Mouse (Mus musculus) midbrain, embryonic 16.5 days (tissue): ENCODE data around the gene Slc25a20. TPM values are rescaled to one million over a fixed set of nuclear protein-coding genes. Genes with fewer than 3 reads are reported as not detected.

Experiments
- ATAC-seq: fragments of 200-750 bp; cut with Nextera tagmentation; 2 replicates; pipeline ENCODE4 v1.8.0; 2017; ENCODE audit warnings: moderate TSS enrichment
- H3K27ac ChIP-seq: fragments of 300-500 bp; sonication (generic); 2 replicates; pipeline ENCODE4 v1.5.1; 2014; ENCODE audit warnings: mild to moderate bottlenecking, low read length, mixed read lengths
- H3K27me3 ChIP-seq: fragments of 300-500 bp; sonication (generic); 2 replicates; pipeline ENCODE4 v1.6.1; 2014; ENCODE audit warnings: low read depth, low read length, mixed read lengths; ENCODE audit not compliant: control insufficient read depth, insufficient read depth
- H3K36me3 ChIP-seq: fragments of 300-500 bp; sonication (generic); 2 replicates; pipeline ENCODE4 v1.6.1; 2014; ENCODE audit warnings: mild to moderate bottlenecking, low read length, moderate library complexity, mixed read lengths; ENCODE audit not compliant: control insufficient read depth, insufficient read depth
- H3K4me1 ChIP-seq: fragments of 300-500 bp; sonication (generic); 2 replicates; pipeline ENCODE4 v1.6.1; 2014; ENCODE audit warnings: mild to moderate bottlenecking, low read length, mixed read lengths; ENCODE audit not compliant: control insufficient read depth, insufficient read depth
- H3K4me2 ChIP-seq: fragments of 300-500 bp; sonication (generic); 2 replicates; pipeline ENCODE4 v1.6.1; 2014; ENCODE audit warnings: mild to moderate bottlenecking, low read length, mixed read lengths
- H3K4me3 ChIP-seq: fragments of 300-500 bp; sonication (generic); 2 replicates; pipeline ENCODE4 v1.5.1; 2014; ENCODE audit warnings: low read depth, mild to moderate bottlenecking, low read length, moderate library complexity, mixed read lengths
- H3K9ac ChIP-seq: fragments of 300-500 bp; sonication (generic); 2 replicates; pipeline ENCODE4 v1.6.1; 2014; ENCODE audit warnings: low read depth, low read length, mixed read lengths
- H3K9me3 ChIP-seq: fragments of 300-500 bp; sonication (generic); replicated peaks from 2 replicates; pipeline ENCODE4 v1.6.1; 2014; ENCODE audit warnings: mild to moderate bottlenecking, low read length, mixed read lengths; ENCODE audit not compliant: control insufficient read depth, poor library complexity, severe bottlenecking
- WGBS: fragments of 180-500 bp; shearing (Covaris S2); extraction: QIAGEN DNeasy Blood & Tissue Kit; methylation state at CpG from one replicate; pipeline ENCODE4 v1.1.7; 2014; 5-methylcytosine and 5-hydroxymethylcytosine counted together
- polyA plus RNA-seq: library from polyadenylated mRNA; unstranded; fragments of >200 nt; fragmentation: Nextera tagmentation; extraction: Ambion mirVana; gene quantifications from 2 replicates; pipeline ENCODE4 v1.2.1, GENCODE M21; 2015

Slc25a20 gene
- polyA plus RNA-seq, 1 experiment from 2014 or later, result 45.2 TPM

DNA sequence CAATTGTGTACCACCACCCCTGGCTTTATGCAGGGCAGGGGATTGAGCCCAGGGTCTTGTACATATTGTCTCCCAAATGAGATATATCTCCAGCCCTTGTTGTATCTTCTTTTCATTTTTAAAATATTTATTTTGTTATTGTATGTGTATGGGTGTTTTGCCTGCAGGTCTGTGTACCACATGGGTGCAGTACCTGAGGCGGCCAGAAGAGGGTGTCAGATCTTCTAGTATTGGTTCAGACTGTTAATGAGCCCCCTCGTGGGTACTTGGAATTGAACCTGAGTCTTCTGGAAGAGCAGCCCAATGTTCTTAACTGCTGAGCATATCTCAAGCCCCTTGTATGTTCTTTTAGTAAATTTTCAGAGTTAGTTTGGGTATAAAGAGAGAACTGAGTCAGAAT, 11.3 kb downstream of the Slc25a20 start:
- no peak for ATAC-seq
- 49% methylated on average over 2 of the region's 2 CpGs for WGBS
- Histone ChIP-seq H3K9me3 (no peaks in the 10 kb centered on the region), H3K27me3 (no peaks in the 10 kb centered on the region), H3K9ac (no peak overlapping the region), H3K4me3 (no peak overlapping the region), H3K4me1 (no peaks in the 10 kb centered on the region), H3K27ac (no peak overlapping the region), H3K36me3 (peaks cover 24% of the 10 kb centered on the region), H3K4me2 (no peak overlapping the region)

DNA sequence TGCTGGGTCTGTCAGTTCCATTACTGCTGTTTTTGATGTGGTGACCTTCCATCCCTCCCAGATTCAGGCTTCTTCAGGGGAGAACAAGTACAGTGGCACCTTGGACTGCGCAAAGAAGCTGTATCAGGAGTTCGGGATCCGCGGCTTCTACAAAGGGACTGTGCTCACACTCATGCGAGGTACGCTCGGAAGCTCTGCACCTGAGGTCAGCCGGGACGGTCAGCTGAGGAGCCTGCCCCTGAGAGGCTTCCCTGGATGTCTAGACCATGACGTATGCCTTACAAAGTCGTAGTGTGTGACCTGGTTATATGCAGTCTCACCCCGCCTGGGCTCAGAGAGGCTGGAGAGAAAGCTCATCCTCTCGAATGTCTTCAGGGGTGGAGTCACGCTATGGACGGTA, 18.1 kb downstream of the Slc25a20 start:
- no peaks in the 10 kb centered on the region for H3K27me3 ChIP-seq
- ATAC-seq, result no peak
- no peaks in the 10 kb centered on the region for H3K9me3 ChIP-seq
- WGBS, result 92% methylated on average over 15 of the region's 15 CpGs
- H3K27ac ChIP-seq, result no peak overlapping the region
- H3K36me3 ChIP-seq, result peaks cover 34% of the 10 kb centered on the region
- no peak overlapping the region for H3K4me3 ChIP-seq
- no peaks in the 10 kb centered on the region for H3K4me1 ChIP-seq
- H3K9ac ChIP-seq, result no peak overlapping the region
- H3K4me2 ChIP-seq, result no peak overlapping the region

DNA sequence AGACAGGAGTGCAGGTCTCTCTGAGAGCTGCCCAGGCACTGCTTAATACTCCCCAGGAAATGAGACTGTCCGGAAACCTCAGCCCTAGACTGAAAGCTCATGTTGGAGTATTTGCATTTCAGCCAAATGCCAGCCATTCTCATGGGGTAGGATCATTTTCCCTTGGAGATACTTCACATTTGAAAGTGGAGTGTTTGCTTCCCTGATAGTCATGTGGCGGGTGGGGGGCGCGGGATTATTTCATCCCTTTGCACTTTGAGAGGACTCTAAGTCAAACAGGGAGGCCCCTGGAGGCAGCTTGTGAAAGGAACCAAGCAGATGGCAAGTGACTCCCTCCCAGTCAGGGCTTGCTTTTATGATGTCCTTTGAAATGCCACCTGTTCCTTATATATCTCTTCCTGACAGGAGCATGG, 24.6 kb downstream of the Slc25a20 start:
- peaks cover 17% of the 10 kb centered on the region for H3K4me1 ChIP-seq
- no peak overlapping the region for H3K9ac ChIP-seq
- H3K4me2 ChIP-seq, result no peak overlapping the region
- ATAC-seq, result no peak
- H3K27me3 ChIP-seq, result no peaks in the 10 kb centered on the region
- 18% methylated on average over 4 of the region's 4 CpGs for WGBS
- no peaks in the 10 kb centered on the region for H3K9me3 ChIP-seq
- H3K27ac ChIP-seq, result no peak overlapping the region
- peaks cover 11% of the 10 kb centered on the region for H3K36me3 ChIP-seq
- H3K4me3 ChIP-seq, result no peak overlapping the region

DNA sequence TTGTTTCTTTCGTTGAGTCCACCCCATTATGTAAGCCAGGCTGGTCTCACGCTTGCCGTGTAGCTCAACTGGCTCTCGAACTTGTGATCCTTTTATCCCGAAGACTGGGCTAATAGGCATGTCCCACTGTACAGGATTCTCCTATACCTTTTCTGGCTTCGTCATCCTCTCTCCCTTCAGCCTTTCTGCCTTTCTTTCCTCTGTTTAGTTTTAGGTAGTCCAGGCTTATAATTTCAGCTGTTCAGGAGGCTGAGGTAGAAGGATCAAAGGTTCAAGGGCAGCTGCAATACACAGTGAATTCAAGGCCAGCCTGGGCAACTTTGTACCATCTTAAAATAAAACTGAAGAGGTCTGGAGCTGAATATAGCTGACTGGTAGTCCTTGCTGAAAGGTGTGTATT, 25.3 kb downstream of the Slc25a20 start:
- H3K4me1 ChIP-seq, result peaks cover 19% of the 10 kb centered on the region
- H3K9me3 ChIP-seq, result no peaks in the 10 kb centered on the region
- no peak overlapping the region for H3K27ac ChIP-seq
- no peak for ATAC-seq
- H3K27me3 ChIP-seq, result no peaks in the 10 kb centered on the region
- H3K4me2 ChIP-seq, result no peak overlapping the region
- H3K4me3 ChIP-seq, result no peak overlapping the region
- 72% methylated on average over 6 of the region's 6 CpGs for WGBS
- H3K36me3 ChIP-seq, result peaks cover 11% of the 10 kb centered on the region
- no peak overlapping the region for H3K9ac ChIP-seq

DNA sequence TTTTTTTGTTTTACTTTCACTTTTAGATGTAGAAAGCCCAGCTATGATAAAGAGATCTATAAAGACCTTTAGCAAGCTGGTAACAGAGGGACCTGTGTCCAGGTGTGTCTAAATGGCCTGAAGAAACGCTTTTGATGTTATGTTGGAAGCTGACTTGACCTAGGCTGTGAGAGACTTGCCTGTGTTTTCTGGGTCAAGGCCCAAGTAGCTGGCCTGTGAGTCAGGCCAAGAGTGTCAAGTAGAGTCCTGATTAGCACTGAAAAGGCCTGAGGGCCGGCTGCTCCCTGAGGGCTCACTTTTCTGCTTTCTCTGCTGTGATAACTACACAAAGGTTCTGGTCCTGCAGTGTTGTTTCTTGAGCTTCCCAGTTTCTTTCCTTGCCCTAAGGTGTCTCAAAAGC, 25.8 kb downstream of the Slc25a20 start:
- Histone ChIP-seq H3K9me3 (no peaks in the 10 kb centered on the region), H3K36me3 (peaks cover 9% of the 10 kb centered on the region), H3K27ac (no peak overlapping the region), H3K9ac (no peak overlapping the region), H3K4me3 (no peak overlapping the region), H3K4me2 (no peak overlapping the region), H3K27me3 (no peaks in the 10 kb centered on the region), H3K4me1 (peaks cover 19% of the 10 kb centered on the region)
- no peak for ATAC-seq
- WGBS, result 77% methylated on average over 2 of the region's 2 CpGs

DNA sequence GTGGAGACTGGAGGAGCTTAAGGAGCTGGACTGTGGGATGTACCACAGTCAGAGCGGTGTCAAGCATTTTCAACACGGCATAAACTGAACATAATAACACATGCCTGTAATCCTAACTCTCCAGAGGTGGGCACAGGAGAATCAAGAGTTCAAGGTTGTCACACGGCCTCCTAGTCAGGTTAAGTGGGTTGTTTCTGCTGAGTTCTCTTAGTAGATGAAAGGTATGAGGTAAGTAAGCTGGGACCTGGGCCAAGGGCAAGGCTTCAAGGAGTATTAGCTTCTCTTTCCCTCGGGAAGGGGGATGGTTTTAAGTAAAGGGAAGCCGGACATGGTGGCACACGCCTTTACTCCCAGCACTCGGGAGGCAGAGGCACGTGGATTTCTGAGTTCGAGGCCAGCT, 26.6 kb downstream of the Slc25a20 start:
- H3K4me3 ChIP-seq, result no peak overlapping the region
- H3K4me2 ChIP-seq, result no peak overlapping the region
- H3K27me3 ChIP-seq, result no peaks in the 10 kb centered on the region
- H3K9ac ChIP-seq, result no peak overlapping the region
- 76% methylated on average over 9 of the region's 9 CpGs for WGBS
- H3K27ac ChIP-seq, result peak overlapping the region; percentile 24; the same call in 1 of the 2 replicates
- no peak for ATAC-seq
- H3K4me1 ChIP-seq, result peaks cover 25% of the 10 kb centered on the region
- no peaks in the 10 kb centered on the region for H3K9me3 ChIP-seq
- H3K36me3 ChIP-seq, result peaks cover 6% of the 10 kb centered on the region; the same call in 1 of the 2 replicates

DNA sequence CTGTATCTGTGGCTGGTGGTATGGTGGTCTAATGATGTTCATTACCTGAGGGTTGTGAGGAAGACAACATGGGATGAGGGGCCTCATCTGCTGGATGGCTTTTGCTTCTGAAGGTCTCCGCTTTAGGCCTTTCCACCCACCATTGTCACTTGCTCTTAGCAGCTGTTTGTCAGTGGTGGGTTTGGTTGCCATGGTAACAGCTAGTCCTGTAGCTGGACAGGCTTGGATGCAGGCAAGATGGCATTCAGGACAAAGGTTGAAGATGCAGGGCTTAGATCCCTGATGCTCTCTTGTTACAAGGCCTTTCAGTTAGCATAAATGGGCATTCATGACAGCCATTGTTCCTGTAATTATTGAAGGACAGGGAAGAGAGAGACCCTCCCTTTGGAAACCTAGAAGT, 27.2 kb downstream of the Slc25a20 start, which contains the start of gene Prkar2a:
Gene Prkar2a, plus strand, starts transcription at position 209 of the 400 bp plus-strand sequence.
- 16% methylated on average over 1 of the region's 1 CpGs for WGBS
- H3K36me3 ChIP-seq, result 0 out of 2 replicates have a peak, but pooled peaks cover 2% of the 10 kb centered on the region
- no peaks in the 10 kb centered on the region for H3K27me3 ChIP-seq
- H3K27ac ChIP-seq, result peak within 1 kb of the TSS; percentile 84
- ATAC-seq, result no peak
- peak within 1 kb of the TSS; percentile 25; the same call in 1 of the 2 replicates for H3K9ac ChIP-seq
- H3K4me3 ChIP-seq, result no peak within 1 kb of the TSS
- no peaks in the 10 kb centered on the region for H3K9me3 ChIP-seq
- peaks cover 32% of the 10 kb centered on the region for H3K4me1 ChIP-seq
- peak within 1 kb of the TSS; percentile 24; the same call in 1 of the 2 replicates for H3K4me2 ChIP-seq

DNA sequence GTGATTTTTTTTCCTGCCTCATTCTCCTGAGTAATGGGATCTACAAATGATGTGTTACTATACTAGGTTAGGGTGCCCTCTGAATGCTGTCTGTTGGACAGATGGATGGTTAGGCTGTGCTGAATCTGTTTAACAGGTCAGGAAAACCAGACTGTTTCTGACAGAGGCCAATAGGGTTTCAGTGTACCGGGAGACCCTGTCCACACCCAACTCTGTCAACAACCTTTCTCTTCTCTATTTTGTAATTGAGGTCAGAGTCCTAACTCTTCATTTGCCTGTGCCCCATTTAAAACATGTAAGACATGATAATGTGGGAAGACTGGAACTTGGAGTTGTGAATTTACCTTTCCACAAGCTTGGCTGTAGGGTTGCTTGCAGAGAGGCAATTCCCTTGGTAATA, 28.1 kb downstream of the Slc25a20 start:
- Histone ChIP-seq H3K27me3 (no peaks in the 10 kb centered on the region), H3K9ac (no peak overlapping the region), H3K9me3 (no peaks in the 10 kb centered on the region), H3K4me3 (no peak overlapping the region), H3K27ac (peak overlapping the region; percentile 84; the same call in 1 of the 2 replicates), H3K4me2 (no peak overlapping the region), H3K4me1 (peaks cover 40% of the 10 kb centered on the region), H3K36me3 (no peaks in the 10 kb centered on the region)
- ATAC-seq, result no peak
- 89% methylated on average over 1 of the region's 1 CpGs for WGBS

DNA sequence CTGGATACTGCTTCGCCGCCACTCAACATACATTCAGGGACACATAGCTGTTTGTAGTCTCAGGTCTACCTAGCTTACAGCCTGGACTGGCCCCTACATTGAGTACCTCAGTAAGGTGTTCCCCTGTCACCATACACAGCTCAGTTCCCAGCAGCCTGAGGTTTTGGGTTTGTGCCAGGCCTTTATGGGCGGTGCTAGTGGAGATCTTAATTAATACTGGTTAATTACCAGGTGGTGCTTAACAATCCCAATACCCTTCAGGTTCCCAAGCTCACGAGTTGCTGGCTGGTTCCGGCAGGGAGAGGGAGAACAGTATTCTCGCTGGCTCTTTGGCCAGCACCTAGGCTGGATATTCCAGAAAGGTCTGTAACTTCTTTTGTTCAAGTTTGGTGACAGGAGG, 29.0 kb downstream of the Slc25a20 start:
- Histone ChIP-seq H3K9ac (no peak overlapping the region), H3K4me2 (no peak overlapping the region), H3K9me3 (no peaks in the 10 kb centered on the region), H3K36me3 (no peaks in the 10 kb centered on the region), H3K4me1 (peaks cover 40% of the 10 kb centered on the region), H3K4me3 (no peak overlapping the region), H3K27me3 (no peaks in the 10 kb centered on the region), H3K27ac (no peak overlapping the region)
- no peak for ATAC-seq
- WGBS, result 90% methylated on average over 6 of the region's 6 CpGs
